Mouse (Mus musculus) embryonic fibroblast, embryonic 13.5 days (primary cell): ENCODE results near the gene Olfr328.

Source experiments
- CTCF ChIP-seq: IDR thresholded peaks from 2 replicates; pipeline ENCODE4 v1.5.1; 2011; ENCODE audit warnings: mild to moderate bottlenecking, control low read depth, low read length, moderate library complexity, borderline replicate concordance; ENCODE audit not compliant: insufficient read depth
- POLR2A ChIP-seq: IDR thresholded peaks from 2 replicates; pipeline ENCODE4 v1.6.1; 2011; ENCODE audit warnings: low read depth, mild to moderate bottlenecking, control low read depth, low read length, moderate library complexity

DNA sequence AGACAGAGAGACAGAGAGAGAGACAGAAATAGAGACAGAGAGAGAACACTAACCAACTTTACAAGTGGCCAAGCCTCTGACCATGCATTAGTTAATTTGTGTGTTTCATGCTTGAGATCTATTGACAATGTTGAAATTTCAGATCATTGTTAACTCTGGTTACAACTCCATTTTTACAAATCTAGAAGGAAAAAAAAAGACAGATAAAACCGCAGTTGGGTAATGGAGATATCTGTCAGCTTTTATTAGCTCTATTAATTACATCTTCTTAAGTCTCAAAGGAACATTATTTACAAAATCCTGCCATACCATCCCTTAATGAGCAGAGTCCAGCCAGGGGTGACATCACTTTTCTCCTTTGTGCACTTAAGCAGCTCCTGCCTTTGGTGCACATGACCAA lies 22.0 kb upstream of the Olfr328 start, which contains the start of gene Olfr325:
- TF ChIP-seq POLR2A (no peak), CTCF (no peak)
